Mouse (Mus musculus) limb, embryonic 13.5 days (tissue): ENCODE results near the gene Nos1. TPM values are rescaled to one million over a fixed set of nuclear protein-coding genes. Genes with fewer than 3 reads are reported as not detected.

Experiments
- ATAC-seq: fragments of 200-750 bp; cut with Nextera tagmentation; 2 replicates; pipeline ENCODE4 v1.8.0; 2017; ENCODE audit warnings: low read depth, moderate number of reproducible peaks, moderate TSS enrichment; ENCODE audit not compliant: low FRiP score
- H3K27ac ChIP-seq: fragments of 300-500 bp; sonication (generic); 2 replicates; pipeline ENCODE4 v1.5.1; 2015; ENCODE audit warnings: inconsistent platforms, mild to moderate bottlenecking, moderate library complexity
- H3K27me3 ChIP-seq: fragments of 300-500 bp; sonication (generic); 2 replicates; pipeline ENCODE4 v1.6.1; 2015; ENCODE audit warnings: mild to moderate bottlenecking, inconsistent platforms
- H3K36me3 ChIP-seq: fragments of 300-500 bp; sonication (generic); 2 replicates; pipeline ENCODE4 v1.6.1; 2015; ENCODE audit warnings: inconsistent platforms, mild to moderate bottlenecking, moderate library complexity
- H3K4me1 ChIP-seq: fragments of 300-500 bp; sonication (generic); 2 replicates; pipeline ENCODE4 v1.6.1; 2015; ENCODE audit warnings: inconsistent platforms
- H3K4me2 ChIP-seq: fragments of 300-500 bp; sonication (generic); replicated peaks from 2 replicates; pipeline ENCODE4 v1.6.1; 2015; ENCODE audit warnings: inconsistent platforms, mild to moderate bottlenecking, moderate library complexity
- H3K4me3 ChIP-seq: fragments of 300-500 bp; sonication (generic); 2 replicates; pipeline ENCODE4 v1.5.1; 2015; ENCODE audit warnings: moderate library complexity, mild to moderate bottlenecking, inconsistent platforms
- H3K9ac ChIP-seq: fragments of 300-500 bp; sonication (generic); 2 replicates; pipeline ENCODE4 v1.6.1; 2015; ENCODE audit warnings: mild to moderate bottlenecking, inconsistent platforms
- H3K9me3 ChIP-seq: fragments of 300-500 bp; sonication (generic); 2 replicates; pipeline ENCODE4 v1.6.1; 2016; ENCODE audit warnings: inconsistent platforms
- WGBS: fragments of 180-500 bp; shearing (Covaris S2); methylation state at CpG from one replicate; pipeline ENCODE4 v1.1.7; 2015; 5-methylcytosine and 5-hydroxymethylcytosine counted together
- polyA plus RNA-seq: library from polyadenylated mRNA; unstranded; fragments of >200 nt; fragmentation: Nextera tagmentation; extraction: Ambion mirVana; gene quantifications from 2 replicates; pipeline ENCODE4 v1.2.1, GENCODE M21; 2015

Gene Nos1
- polyA plus RNA-seq, 1 experiment from 2014 or later = 0.28 TPM

GRCm38 (mm10) chr5:117976263-117976656, 195.4 kb downstream of the Nos1 start:
- peaks cover 21% of the 10 kb centered on the region for H3K36me3 ChIP-seq
- no peak overlapping the region for H3K27ac ChIP-seq
- H3K9ac ChIP-seq = peak overlapping the region; percentile 62
- peak overlapping the region; percentile 83 for H3K4me2 ChIP-seq
- peaks cover 25% of the 10 kb centered on the region for H3K4me1 ChIP-seq
- no peaks in the 10 kb centered on the region for H3K27me3 ChIP-seq
- 22% methylated on average over 19 of the region's 19 CpGs for WGBS
- no peak for ATAC-seq
- H3K9me3 ChIP-seq = no peaks in the 10 kb centered on the region
- peak overlapping the region; percentile 98 for H3K4me3 ChIP-seq

- Histone ChIP-seq H3K36me3 (peaks cover 27% of the 10 kb centered on the region), H3K4me2 (peak within 1 kb of the TSS; percentile 83), H3K4me3 (peak within 1 kb of the TSS; percentile 98), H3K9ac (peak within 1 kb of the TSS; percentile 94), H3K27me3 (no peaks in the 10 kb centered on the region), H3K9me3 (no peaks in the 10 kb centered on the region), H3K27ac (peak within 1 kb of the TSS; percentile 70), H3K4me1 (peaks cover 25% of the 10 kb centered on the region)
- peak; percentile 93 for ATAC-seq
- WGBS = under 1% methylated on average over 58 of the region's 88 CpGs
Observed at GRCm38 (mm10) chr5:117976657-117977500, 196.0 kb downstream of the Nos1 start, which contains the start of gene Fbxo21. Gene Fbxo21 (plus strand): TSS chr5:117976730.

- peak overlapping the region; percentile 70; the same call in 1 of the 2 replicates for H3K27ac ChIP-seq
- H3K4me3 ChIP-seq = peak overlapping the region; percentile 98
- H3K4me2 ChIP-seq = peak overlapping the region; percentile 83
- no peak for ATAC-seq
- peaks cover 34% of the 10 kb centered on the region for H3K36me3 ChIP-seq
- peak overlapping the region; percentile 94 for H3K9ac ChIP-seq
- peaks cover 25% of the 10 kb centered on the region for H3K4me1 ChIP-seq
- 11% methylated on average over 28 of the region's 30 CpGs for WGBS
- H3K27me3 ChIP-seq = no peaks in the 10 kb centered on the region
- no peaks in the 10 kb centered on the region for H3K9me3 ChIP-seq
Observed at GRCm38 (mm10) chr5:117977501-117978158, 196.8 kb downstream of the Nos1 start.

DNA sequence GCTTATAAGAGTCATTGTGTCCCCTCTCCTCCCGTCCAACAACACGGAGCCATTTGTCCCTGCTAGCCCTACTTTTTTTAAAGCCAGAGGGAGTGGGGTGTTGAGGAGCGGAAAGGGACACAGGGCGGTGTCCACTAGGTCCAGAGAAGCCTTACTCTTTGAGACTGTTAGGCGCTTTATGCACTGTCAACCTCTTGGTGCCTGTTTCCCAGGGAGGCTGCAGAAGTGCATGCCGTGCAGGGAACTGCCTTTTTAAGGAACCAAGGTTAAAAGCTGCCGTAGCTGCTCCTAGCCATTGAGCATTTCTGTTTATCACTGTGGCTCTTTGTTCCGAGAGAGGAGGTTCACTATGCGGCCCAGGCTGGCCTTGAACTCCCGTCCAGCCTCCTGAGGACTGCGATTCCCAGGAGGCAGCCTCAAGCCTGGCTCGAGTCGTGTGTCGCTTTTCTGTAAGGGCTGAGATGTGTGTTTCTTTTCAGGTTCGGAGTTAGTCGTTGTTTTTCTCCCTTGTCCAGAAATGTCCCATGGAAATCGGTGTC, 197.4 kb downstream of the Nos1 start:
- no peak for ATAC-seq
- H3K27me3 ChIP-seq = no peaks in the 10 kb centered on the region
- H3K36me3 ChIP-seq = peaks cover 40% of the 10 kb centered on the region
- H3K27ac ChIP-seq = peak overlapping the region; percentile 10; the same call in 1 of the 2 replicates
- H3K4me2 ChIP-seq = peak overlapping the region; percentile 83
- peak overlapping the region; percentile 94 for H3K9ac ChIP-seq
- H3K4me3 ChIP-seq = peak overlapping the region; percentile 98
- H3K9me3 ChIP-seq = no peaks in the 10 kb centered on the region
- 53% methylated on average over 17 of the region's 17 CpGs for WGBS
- peaks cover 25% of the 10 kb centered on the region for H3K4me1 ChIP-seq

DNA sequence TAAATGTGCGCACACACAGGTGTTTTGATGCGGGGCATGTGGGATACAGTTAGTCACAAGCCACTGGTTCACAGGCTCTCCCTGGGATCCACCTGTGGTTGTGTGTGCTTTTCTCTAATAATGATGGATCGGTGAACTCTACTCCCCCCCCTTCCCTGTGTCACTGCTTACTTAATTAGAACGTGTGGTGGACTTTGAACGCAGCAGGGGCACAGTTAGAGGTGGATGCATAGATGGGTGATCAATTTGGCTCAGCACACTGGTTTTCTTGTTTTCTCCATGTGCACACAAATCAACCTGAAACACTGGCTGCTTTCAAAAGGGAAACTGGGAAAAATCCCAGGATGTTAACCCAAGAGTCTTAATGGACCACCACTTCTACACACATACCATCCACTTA, 198.2 kb downstream of the Nos1 start:
- Histone ChIP-seq H3K4me1 (peaks cover 25% of the 10 kb centered on the region), H3K27me3 (no peaks in the 10 kb centered on the region), H3K4me3 (no peak overlapping the region), H3K27ac (no peak overlapping the region), H3K36me3 (peaks cover 49% of the 10 kb centered on the region), H3K4me2 (peak overlapping the region; percentile 83; the same call in 1 of the 2 replicates), H3K9me3 (no peaks in the 10 kb centered on the region), H3K9ac (peak overlapping the region; percentile 35; the same call in 1 of the 2 replicates)
- ATAC-seq = no peak
- WGBS = 75% methylated on average over 5 of the region's 5 CpGs

- Histone ChIP-seq H3K9me3 (no peaks in the 10 kb centered on the region), H3K4me1 (peaks cover 25% of the 10 kb centered on the region), H3K9ac (no peak overlapping the region), H3K36me3 (peaks cover 66% of the 10 kb centered on the region), H3K4me2 (no peak overlapping the region), H3K4me3 (no peak overlapping the region), H3K27ac (no peak overlapping the region), H3K27me3 (no peaks in the 10 kb centered on the region)
- ATAC-seq = no peak
- WGBS = 90% methylated on average over 8 of the region's 8 CpGs
Observed at GRCm38 (mm10) chr5:117980921-117981320, 200.1 kb downstream of the Nos1 start.

DNA sequence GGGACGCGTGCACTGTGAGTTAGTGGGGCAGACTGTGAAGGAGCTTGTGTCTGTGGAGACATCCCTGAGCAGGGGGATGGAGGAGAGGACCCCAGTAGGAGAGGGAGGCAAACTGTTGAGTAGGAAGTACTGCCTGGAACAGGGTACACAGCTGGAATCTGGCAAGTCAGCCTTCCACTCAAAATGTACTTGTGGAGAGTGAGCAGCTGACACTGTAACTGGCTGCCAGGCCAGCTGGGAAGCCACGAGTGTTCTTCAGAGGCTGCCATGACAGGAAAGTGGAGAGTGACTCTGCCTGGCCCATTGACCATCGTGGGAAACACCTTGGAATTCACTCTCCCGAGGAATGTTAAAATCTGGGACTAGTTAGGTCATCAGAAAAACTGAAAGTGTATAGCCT, 201.1 kb downstream of the Nos1 start:
- Histone ChIP-seq H3K27ac (no peak overlapping the region), H3K36me3 (peaks cover 76% of the 10 kb centered on the region)
- no peak for ATAC-seq

DNA sequence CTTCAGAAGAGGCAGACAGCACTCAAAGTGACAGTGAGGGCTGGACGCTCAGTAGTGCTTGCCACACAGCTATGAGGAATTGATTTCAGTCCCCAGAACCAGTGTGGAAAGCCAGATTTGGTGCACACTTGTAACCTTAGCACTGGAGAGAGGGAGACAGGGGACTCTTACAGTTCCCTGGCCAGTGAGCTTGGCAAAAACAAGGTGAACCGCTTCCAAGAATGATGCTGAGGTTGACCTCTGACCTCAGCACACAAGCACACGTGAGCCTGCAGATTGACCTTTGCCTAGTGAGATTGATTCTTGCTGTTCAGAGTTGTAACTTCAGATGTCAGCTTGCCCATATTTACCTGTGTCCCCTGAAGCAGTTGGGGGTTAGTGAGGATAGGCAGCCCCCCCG, 205.5 kb downstream of the Nos1 start:
- no peaks in the 10 kb centered on the region for H3K27me3 ChIP-seq

More for the DNA sequence above, 201.1 kb downstream of the Nos1 start:
- no peaks in the 10 kb centered on the region for H3K27me3 ChIP-seq
- no peak overlapping the region for H3K4me3 ChIP-seq
- 81% methylated on average over 5 of the region's 5 CpGs for WGBS
- H3K4me1 ChIP-seq = peaks cover 25% of the 10 kb centered on the region
- H3K9me3 ChIP-seq = no peaks in the 10 kb centered on the region
- H3K9ac ChIP-seq = no peak overlapping the region
- no peak overlapping the region for H3K4me2 ChIP-seq

GRCm38 (mm10) chr5:117987891-117988290, 207.1 kb downstream of the Nos1 start:
- Histone ChIP-seq H3K4me1 (no peaks in the 10 kb centered on the region), H3K4me2 (no peak overlapping the region), H3K9ac (no peak overlapping the region), H3K4me3 (no peak overlapping the region), H3K36me3 (peaks cover 99% of the 10 kb centered on the region), H3K27me3 (no peaks in the 10 kb centered on the region), H3K9me3 (no peaks in the 10 kb centered on the region), H3K27ac (no peak overlapping the region)
- WGBS = 95% methylated on average over 3 of the region's 3 CpGs
- ATAC-seq = no peak

More for the DNA sequence above, 205.5 kb downstream of the Nos1 start:
- Histone ChIP-seq H3K27ac (no peak overlapping the region), H3K9me3 (no peaks in the 10 kb centered on the region), H3K4me2 (no peak overlapping the region), H3K4me3 (no peak overlapping the region), H3K36me3 (peaks cover 99% of the 10 kb centered on the region), H3K4me1 (no peaks in the 10 kb centered on the region), H3K9ac (no peak overlapping the region)
- WGBS = 52% methylated on average over 4 of the region's 4 CpGs
- no peak for ATAC-seq

DNA sequence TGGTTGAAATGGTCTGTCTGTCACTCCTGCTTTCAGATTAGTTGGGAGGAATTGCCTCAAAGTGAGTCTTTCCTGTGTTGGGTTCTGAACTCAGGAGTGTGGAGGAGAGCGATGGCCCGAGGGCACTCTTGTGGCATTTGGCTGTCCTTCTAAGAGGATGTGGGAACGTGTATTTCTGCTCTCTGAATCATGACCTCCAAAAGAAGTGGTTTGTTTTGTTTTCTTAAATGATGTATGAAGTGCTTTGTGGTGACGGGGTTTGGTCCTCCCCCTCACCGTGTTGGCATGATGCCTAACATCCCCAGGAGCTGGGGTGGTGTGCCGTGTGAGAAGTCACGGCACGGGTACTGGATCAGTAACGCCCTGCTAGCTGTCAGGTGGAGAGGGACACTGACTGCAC, 207.5 kb downstream of the Nos1 start:
- Histone ChIP-seq H3K9ac (no peak overlapping the region), H3K27me3 (no peaks in the 10 kb centered on the region), H3K9me3 (no peaks in the 10 kb centered on the region), H3K4me3 (no peak overlapping the region), H3K4me1 (no peaks in the 10 kb centered on the region), H3K27ac (no peak overlapping the region), H3K36me3 (peaks cover 98% of the 10 kb centered on the region), H3K4me2 (no peak overlapping the region)
- WGBS = 80% methylated on average over 9 of the region's 9 CpGs
- no peak for ATAC-seq

GRCm38 (mm10) chr5:117989773-117990172, 208.9 kb downstream of the Nos1 start:
- Histone ChIP-seq H3K4me1 (no peaks in the 10 kb centered on the region), H3K9ac (no peak overlapping the region), H3K9me3 (no peaks in the 10 kb centered on the region), H3K4me2 (no peak overlapping the region), H3K4me3 (no peak overlapping the region), H3K27ac (no peak overlapping the region), H3K36me3 (peaks cover 99% of the 10 kb centered on the region), H3K27me3 (no peaks in the 10 kb centered on the region)
- ATAC-seq = no peak
- WGBS = 86% methylated on average over 6 of the region's 6 CpGs

DNA sequence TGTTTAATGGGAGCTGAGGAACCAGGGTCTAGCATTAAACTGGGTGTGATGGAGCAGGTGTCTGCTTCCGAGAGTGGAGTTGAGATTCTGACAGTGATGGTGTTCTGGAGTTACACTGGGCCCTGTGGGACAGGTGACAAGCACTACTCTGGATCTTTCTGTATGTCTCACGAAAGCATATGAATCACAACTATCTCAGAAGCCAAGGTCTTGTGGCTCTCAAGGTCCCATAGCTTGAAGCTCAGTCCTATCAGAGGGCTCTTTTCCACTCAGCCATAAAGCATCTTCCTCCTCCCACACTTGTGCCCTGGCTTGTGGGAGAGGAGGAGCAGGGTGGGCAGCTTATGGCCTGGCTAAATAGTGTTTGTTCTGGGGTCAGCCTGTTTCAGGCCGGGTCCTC, 210.1 kb downstream of the Nos1 start:
- no peak for ATAC-seq
- no peak overlapping the region for H3K4me2 ChIP-seq
- WGBS = 89% methylated on average over 3 of the region's 3 CpGs
- no peaks in the 10 kb centered on the region for H3K4me1 ChIP-seq
- no peaks in the 10 kb centered on the region for H3K27me3 ChIP-seq
- no peak overlapping the region for H3K9ac ChIP-seq
- no peak overlapping the region for H3K4me3 ChIP-seq
- H3K36me3 ChIP-seq = peaks cover 99% of the 10 kb centered on the region
- H3K27ac ChIP-seq = no peak overlapping the region
- H3K9me3 ChIP-seq = no peaks in the 10 kb centered on the region
